Mouse (Mus musculus) adrenal gland, adult (tissue): ENCODE measurements around the gene Bcas2.
A peak's percentile ranks its signal among the peaks of the same experiment; 100 is the strongest.
"Not testable (repeated sequence)": the region's sequence is repeated elsewhere in the genome, so short reads cannot be mapped to it uniquely, and the experiment has no call there.

ENCODE experiments used
- DNase-seq, 2 experiments: peaks; one replicate each; pipeline ENCODE4 v3.0.0; 2022 to 2023; ENCODE audit warnings: low spot score in 1 of 2; ENCODE audit not compliant: inconsistent age in 2 of 2

Gene Bcas2

DNA sequence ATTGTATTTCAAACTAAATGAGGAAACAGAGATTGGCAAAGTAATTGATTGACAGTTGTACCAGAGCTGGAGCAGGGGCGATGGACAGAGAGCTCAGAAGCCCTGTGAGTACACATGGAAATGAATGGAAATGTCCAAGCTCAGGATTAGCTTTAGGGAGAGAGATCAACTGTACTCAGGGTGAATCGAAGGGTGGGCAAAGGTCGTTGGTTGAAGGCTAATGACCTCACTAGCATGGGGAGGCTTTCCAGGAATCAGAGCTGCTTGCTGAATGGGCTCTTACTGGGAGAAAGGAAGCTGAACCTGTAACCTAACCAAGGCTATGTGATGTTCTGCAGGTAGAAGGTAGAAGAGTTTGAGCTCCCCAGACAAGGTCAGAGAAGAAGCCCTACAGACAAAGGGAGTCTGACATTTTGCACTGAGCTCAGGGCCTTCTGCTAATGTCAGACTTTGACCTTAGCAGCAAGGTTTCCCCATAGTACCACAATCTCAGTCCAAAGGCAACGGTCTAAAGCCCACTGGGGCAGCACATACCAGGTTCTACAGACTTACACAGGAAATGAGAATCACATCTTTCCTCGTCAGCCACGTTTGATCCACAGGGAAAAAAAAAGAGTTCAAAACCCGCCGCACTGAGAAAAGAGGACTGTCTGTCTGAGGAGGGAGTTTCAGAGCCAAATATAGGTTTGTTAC lies 43.3 kb downstream of the Bcas2 start:
- peak in 1 of 2 experiments; percentile 26 for DNase-seq

DNA sequence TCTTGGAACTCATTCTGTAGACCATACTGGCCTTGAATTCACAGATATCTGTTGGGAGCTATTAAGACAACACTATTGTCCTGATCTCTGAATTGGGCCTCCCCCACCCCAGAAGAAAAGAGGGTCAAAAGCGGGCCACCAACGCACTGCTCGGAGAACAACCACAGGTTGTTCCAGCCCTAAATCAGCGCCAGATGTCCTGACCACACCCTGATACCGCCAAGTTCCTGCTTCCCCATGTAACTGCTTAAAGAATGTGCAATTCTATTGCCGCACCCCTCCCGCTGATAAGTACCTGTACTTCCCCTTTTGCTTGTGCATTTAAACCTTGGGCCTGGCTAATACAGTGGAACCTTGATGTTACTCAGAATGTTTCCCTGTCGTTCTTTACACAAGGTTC lies 43.9 kb downstream of the Bcas2 start:
- not testable (repeated sequence) for DNase-seq

DNA sequence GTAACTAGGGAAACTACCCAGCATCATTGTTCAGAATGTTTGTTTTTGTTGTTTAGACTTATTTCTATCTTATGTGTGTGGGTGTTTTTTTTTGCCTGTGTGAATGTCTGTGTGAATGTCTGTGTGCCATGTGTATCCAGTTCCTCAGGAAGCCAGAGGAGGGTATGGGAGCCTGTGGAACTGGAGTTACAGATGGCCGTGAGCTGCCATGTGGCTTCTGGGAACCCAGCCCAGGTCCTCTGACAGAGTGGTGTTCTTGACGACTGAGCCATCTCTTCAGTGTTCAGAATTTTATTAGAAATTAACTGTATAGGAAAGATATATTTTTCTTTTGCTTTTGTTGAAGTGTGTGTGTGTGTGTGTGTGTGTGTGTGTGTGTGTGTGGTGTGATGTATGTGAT lies 50.0 kb downstream of the Bcas2 start:
- no peak for DNase-seq

DNA sequence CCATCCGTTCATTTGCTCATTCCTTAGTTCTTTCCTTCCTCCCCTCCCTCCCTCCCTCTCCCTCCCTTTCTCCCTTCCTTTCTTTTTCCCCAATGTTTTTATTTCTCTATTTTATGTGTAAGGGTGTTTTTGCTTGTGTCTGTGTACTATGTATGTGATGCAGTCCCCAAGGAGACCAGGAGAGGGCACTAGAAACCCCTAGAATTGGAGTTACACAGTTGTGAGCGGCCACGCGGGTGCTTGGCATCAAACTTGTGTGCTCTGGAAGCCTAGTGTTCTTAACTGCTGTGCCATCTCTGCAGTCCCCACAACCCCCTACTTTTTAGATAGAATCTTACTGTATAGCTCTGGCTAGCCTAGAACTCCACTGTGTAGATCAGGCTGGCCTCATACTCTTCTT lies 52.3 kb downstream of the Bcas2 start:
- peak in 1 of 2 experiments; percentile 51 for DNase-seq

DNA sequence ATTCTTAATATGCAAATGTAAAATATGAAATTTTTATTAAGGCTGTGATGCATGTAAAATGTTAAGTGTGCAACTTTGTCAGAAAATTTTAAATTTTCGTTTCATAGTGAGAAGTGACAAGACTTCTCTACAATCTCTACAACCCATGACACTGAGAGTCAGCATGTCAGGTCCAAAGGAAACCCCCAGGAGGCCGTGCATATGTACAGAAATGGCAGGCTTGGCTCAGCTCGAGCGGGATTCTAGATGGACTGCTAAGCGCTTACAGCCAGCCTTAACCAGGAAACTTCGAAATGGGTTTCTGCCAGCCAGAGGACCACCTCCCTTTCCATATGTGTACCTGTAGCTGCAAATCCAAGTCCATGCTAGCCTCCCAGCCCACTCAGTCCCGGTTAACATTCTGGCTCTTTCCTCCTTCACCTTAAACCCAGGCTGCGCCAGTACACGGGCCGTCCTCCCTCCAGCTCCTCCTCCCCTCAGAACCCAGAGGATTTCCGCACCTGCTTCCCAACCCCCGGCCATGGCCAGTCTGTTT lies 52.8 kb downstream of the Bcas2 start:
- DNase-seq: no peak

DNA sequence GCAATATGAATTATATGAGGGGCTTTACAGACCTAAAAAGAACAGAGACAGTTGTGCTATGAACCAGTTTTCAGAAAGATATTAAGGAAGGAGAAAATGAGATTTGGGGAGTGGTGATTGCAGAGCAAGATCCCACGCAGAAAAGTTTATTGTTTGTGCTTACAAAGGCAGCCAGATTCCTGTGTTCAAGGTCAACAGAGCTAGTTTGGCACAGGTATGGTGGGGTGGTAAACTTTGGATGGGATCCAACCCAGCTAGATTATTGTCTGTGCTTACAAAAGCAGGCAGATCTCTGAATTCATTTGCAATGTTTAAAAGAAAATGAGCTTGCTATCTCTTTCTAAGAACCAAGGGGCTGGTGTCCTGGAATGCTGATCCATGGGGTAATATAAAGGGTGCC lies 56.3 kb downstream of the Bcas2 start:
- no peak for DNase-seq
